Mouse (Mus musculus) forebrain, embryonic 16.5 days (tissue): ENCODE measurements around the gene Rflna. TPM values are rescaled to one million over a fixed set of nuclear protein-coding genes. Genes with fewer than 3 reads are reported as not detected.

Experiments
- ATAC-seq: fragments of 200-750 bp; cut with Nextera tagmentation; 2 replicates; pipeline ENCODE4 v1.8.0; 2017; ENCODE audit warnings: mild to moderate bottlenecking, moderate library complexity
- H3K27ac ChIP-seq: fragments of 300-500 bp; sonication (generic); 2 replicates; pipeline ENCODE4 v1.5.1; 2014; ENCODE audit warnings: low read length, control low read depth
- H3K27me3 ChIP-seq: fragments of 300-500 bp; sonication (generic); replicated peaks from 2 replicates; pipeline ENCODE4 v1.6.1; 2014; ENCODE audit warnings: low read length; ENCODE audit not compliant: control insufficient read depth, insufficient read depth
- H3K36me3 ChIP-seq: fragments of 300-500 bp; sonication (generic); 2 replicates; pipeline ENCODE4 v1.6.1; 2014; ENCODE audit not compliant: control insufficient read depth, insufficient read depth
- H3K4me1 ChIP-seq: fragments of 300-500 bp; sonication (generic); replicated peaks from 2 replicates; pipeline ENCODE4 v1.6.1; 2014; ENCODE audit warnings: low read length; ENCODE audit not compliant: control insufficient read depth, insufficient read depth
- H3K4me2 ChIP-seq: fragments of 300-500 bp; sonication (generic); 2 replicates; pipeline ENCODE4 v1.6.1; 2014; ENCODE audit warnings: mild to moderate bottlenecking, low read length, control low read depth
- H3K4me3 ChIP-seq: fragments of 300-500 bp; sonication (generic); replicated peaks from 2 replicates; pipeline ENCODE4 v1.5.1; 2014; ENCODE audit warnings: mild to moderate bottlenecking, low read length, control low read depth
- H3K9ac ChIP-seq: fragments of 300-500 bp; sonication (generic); replicated peaks from 2 replicates; pipeline ENCODE4 v1.6.1; 2014; ENCODE audit warnings: low read depth, low read length, control low read depth
- H3K9me3 ChIP-seq: fragments of 300-500 bp; sonication (generic); 2 replicates; pipeline ENCODE4 v1.6.1; 2016; ENCODE audit warnings: low read length; ENCODE audit not compliant: control insufficient read depth
- WGBS: fragments of 180-500 bp; shearing (Covaris S2); extraction: QIAGEN DNeasy Blood & Tissue Kit; methylation state at CpG from one replicate; pipeline ENCODE4 v1.1.7; 2014; 5-methylcytosine and 5-hydroxymethylcytosine counted together
- polyA plus RNA-seq: library from polyadenylated mRNA; unstranded; fragments of >200 nt; fragmentation: Nextera tagmentation; extraction: Ambion mirVana; gene quantifications from 2 replicates; pipeline ENCODE4 v1.2.1, GENCODE M21; 2015

Rflna gene
- polyA plus RNA-seq, 1 experiment from 2014 or later, result 4.0 TPM

DNA sequence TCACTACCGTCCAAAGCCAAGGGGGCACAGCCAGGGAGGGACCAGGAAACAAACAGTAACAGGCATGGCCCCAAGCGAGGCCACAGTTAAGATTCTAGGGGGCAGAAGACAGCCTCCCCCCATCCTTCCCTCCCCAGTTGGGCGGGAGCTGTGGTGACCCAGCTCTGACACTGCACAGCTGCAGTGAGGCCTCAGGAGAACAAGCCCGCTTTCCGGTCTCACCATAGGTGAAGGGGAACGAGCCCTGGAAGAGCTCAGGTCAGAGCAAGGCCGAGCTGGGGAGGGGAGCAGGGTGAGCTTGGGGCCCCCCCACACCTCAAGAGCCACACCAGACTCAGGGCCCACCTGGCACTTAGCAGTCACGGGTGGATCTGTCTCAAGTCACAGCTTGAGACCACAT is 52.9 kb downstream of the Rflna start:
- H3K4me2 ChIP-seq, result no peak overlapping the region
- WGBS, result 73% methylated on average over 8 of the region's 8 CpGs
- no peak overlapping the region for H3K4me3 ChIP-seq
- ATAC-seq, result no peak
- no peaks in the 10 kb centered on the region for H3K36me3 ChIP-seq
- no peak overlapping the region for H3K27ac ChIP-seq
- H3K4me1 ChIP-seq, result peaks cover 59% of the 10 kb centered on the region
- H3K27me3 ChIP-seq, result no peaks in the 10 kb centered on the region
- H3K9ac ChIP-seq, result no peak overlapping the region
- H3K9me3 ChIP-seq, result no peaks in the 10 kb centered on the region

GRCm38 (mm10) chr5:125056331-125056695 is 53.3 kb downstream of the Rflna start:
- no peak for ATAC-seq
- Histone ChIP-seq H3K27me3 (no peaks in the 10 kb centered on the region), H3K4me1 (peaks cover 59% of the 10 kb centered on the region), H3K9me3 (no peaks in the 10 kb centered on the region), H3K36me3 (no peaks in the 10 kb centered on the region), H3K4me2 (peak overlapping the region; percentile 1; the same call in 1 of the 2 replicates), H3K9ac (no peak overlapping the region), H3K27ac (no peak overlapping the region), H3K4me3 (no peak overlapping the region)
- 22% methylated on average over 6 of the region's 6 CpGs for WGBS

DNA sequence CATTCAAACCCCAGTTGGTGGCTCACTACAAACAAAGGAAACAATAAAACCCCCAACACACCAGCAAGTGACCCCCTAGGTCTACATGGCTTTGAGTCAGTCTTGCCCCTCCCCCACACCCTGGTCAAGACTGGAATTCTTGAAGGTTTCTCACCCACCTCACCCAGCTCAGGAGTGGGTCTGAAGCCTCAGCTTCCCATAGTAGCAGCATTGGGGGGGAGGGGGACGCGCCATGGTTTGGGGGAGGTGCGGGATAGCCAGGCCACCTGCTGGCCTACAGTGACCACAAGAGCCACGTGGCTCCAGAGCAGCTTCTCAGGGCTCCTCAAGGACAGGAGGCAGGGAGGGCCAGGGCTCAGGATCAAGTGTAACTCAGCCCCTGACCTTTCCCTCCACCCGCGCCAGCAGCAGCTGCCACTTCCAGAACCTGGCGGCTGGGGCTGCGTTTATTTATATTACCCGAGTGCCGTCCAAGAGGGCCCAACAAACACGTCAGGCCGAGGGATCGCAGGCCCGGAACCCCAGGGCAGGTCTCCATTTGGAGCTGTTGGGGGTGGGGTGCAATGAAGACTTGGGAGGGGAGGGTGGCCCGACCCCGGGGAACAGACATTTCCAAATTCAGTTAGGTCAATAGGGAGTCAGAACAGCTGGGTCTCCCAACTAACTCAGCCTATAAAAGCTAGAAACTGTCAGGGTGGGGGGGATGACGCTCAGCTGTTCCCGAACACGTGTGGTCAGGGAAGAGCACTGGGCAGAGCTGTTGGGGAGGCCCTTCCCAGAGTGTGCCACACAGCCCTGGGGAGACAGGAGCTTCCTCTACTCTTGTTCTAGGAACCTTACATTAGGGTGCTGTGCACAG is 53.9 kb downstream of the Rflna start:
- WGBS, result 16% methylated on average over 19 of the region's 19 CpGs
- H3K4me1 ChIP-seq, result peaks cover 59% of the 10 kb centered on the region
- H3K27ac ChIP-seq, result peak overlapping the region; percentile 82; the same call in 1 of the 2 replicates

DNA sequence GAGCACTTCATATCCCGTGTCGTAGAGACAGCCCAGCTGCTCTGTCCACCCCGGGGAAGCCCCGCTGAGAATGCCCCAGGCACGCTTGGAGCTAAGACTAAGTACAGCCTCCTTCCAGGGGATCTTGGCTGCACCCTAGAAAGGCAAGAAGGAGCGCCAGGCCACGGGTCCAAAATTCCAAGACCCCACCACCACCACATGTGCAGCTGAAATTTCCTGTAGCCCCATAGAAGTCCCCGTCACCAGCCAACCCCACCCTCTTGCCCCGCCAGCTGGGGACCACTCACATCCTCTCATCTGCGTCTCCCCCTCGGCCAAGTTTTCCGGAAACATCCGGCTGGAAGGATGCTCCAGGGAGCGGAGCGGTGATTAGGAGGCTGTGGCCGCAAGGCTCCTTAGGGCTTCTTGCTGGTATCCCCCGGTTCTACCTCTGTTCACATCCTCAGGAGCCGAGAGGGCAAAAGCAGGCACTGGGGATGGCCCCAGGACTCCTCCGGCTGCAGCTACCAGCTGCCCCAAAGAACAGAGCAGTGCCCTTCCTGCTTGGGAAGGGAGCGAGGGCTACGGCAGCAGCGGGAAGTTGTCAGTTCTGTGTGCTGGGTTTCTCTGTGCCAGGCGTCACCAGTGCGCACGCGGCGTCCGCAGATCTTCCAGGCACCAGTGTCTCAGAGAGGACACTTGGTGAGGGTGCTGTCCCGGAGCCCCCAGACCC is 54.7 kb downstream of the Rflna start:
- Histone ChIP-seq H3K4me1 (peaks cover 55% of the 10 kb centered on the region), H3K27ac (peak overlapping the region; percentile 82), H3K4me2 (peak overlapping the region; percentile 63), H3K36me3 (no peaks in the 10 kb centered on the region), H3K9me3 (no peaks in the 10 kb centered on the region), H3K9ac (peak overlapping the region; percentile 54), H3K4me3 (peak overlapping the region; percentile 33), H3K27me3 (no peaks in the 10 kb centered on the region)
- 24% methylated on average over 29 of the region's 29 CpGs for WGBS
- peak; percentile 41 for ATAC-seq

More for the DNA sequence above, 53.9 kb downstream of the Rflna start:
- no peaks in the 10 kb centered on the region for H3K27me3 ChIP-seq
- no peak overlapping the region; the same call in 1 of the 2 replicates for H3K9ac ChIP-seq
- peak overlapping the region; percentile 63 for H3K4me2 ChIP-seq
- H3K36me3 ChIP-seq, result no peaks in the 10 kb centered on the region
- no peak for ATAC-seq
- H3K9me3 ChIP-seq, result no peaks in the 10 kb centered on the region
- H3K4me3 ChIP-seq, result peak overlapping the region; percentile 33

- no peaks in the 10 kb centered on the region for H3K27me3 ChIP-seq
- no peaks in the 10 kb centered on the region for H3K9me3 ChIP-seq
- peaks cover 55% of the 10 kb centered on the region for H3K4me1 ChIP-seq
- peak overlapping the region; percentile 33 for H3K4me3 ChIP-seq
- peak overlapping the region; percentile 63 for H3K4me2 ChIP-seq
- 3% methylated on average over 22 of the region's 29 CpGs for WGBS
- peak; percentile 76 for ATAC-seq
- H3K36me3 ChIP-seq, result no peaks in the 10 kb centered on the region
- peak overlapping the region; percentile 54 for H3K9ac ChIP-seq
- H3K27ac ChIP-seq, result peak overlapping the region; percentile 82
Measured at GRCm38 (mm10) chr5:125058267-125058668, 55.2 kb downstream of the Rflna start.

Other genes starting within 250 kb of the Rflna start
- gene Ccdc92, start 140.8 kb upstream of the Rflna start, polyA plus RNA-seq, result 33.1 and 35.0 TPM in 2 replicates
- gene Zfp664, start 140.5 kb upstream of the Rflna start, polyA plus RNA-seq, result 92.7 and 94.8 TPM in 2 replicates
- 26.5 and 27.1 TPM in 2 replicates for gene Ncor2, start 176.0 kb downstream of the Rflna start, polyA plus RNA-seq